ENCODE assay signal across 14 mouse cellular contexts in genomic region chr10:80270099-80270498, GRCm38 (mm10). TPM values are rescaled to one million over a fixed set of nuclear protein-coding genes. Genes with fewer than 3 reads are reported as not detected.
A peak's percentile ranks its signal among the peaks of the same experiment; 100 is the strongest.
DNase-seq lines count a peak whose midpoint lies in the region; ATAC-seq and TF ChIP-seq lines count a peak whose summit lies in the region.
"Had no signal": no experiment of that assay in that cellular context is flagged by ENCODE, and none has a peak within 500 bp of the region (broad histone marks: within the 10 kb centered on the region; RNA-seq: fewer than 3 reads in every experiment).

No protein-coding gene starts in this region.

- H3K27ac ChIP-seq in heart, embryonic 11.5 days (ENCODE audit: low read depth, low read length), result no peak overlapping the region
- H3K27ac ChIP-seq in CH12.LX (ENCODE audit: insufficient read depth, low read depth), result peak overlapping the region; percentile 50
- H3K27ac ChIP-seq in hindbrain, embryonic 13.5 days, result peak overlapping the region; percentile 55; the same call in 1 of the 2 replicates
- H3K27ac ChIP-seq in liver, embryonic 14.5 days, result peak overlapping the region; percentile 87
- H3K27ac ChIP-seq: midbrain, embryonic 12.5 days had no signal

- H3K27me3 ChIP-seq in heart, embryonic 11.5 days (ENCODE audit: control insufficient read depth, insufficient read depth, low read length), result no peaks in the 10 kb centered on the region
- no peaks in the 10 kb centered on the region for H3K27me3 ChIP-seq in CH12.LX (replicated peaks)
- no peaks in the 10 kb centered on the region for H3K27me3 ChIP-seq in hindbrain, embryonic 13.5 days
- no peaks in the 10 kb centered on the region for H3K27me3 ChIP-seq in liver, embryonic 14.5 days (ENCODE audit: control insufficient read depth, insufficient read depth, low read length)
- H3K27me3 ChIP-seq: midbrain, embryonic 12.5 days had no signal

- peaks cover 49% of the 10 kb centered on the region for H3K4me1 ChIP-seq in heart, embryonic 11.5 days (ENCODE audit: control insufficient read depth, insufficient read depth, low read length)
- peaks cover 45 to 76% of the 10 kb centered on the region in 2 experiments for H3K4me1 ChIP-seq in CH12.LX (ENCODE audit: control insufficient read depth in 1 of 2, insufficient read depth in 2 of 2)
- peaks cover 73% of the 10 kb centered on the region for H3K4me1 ChIP-seq in hindbrain, embryonic 13.5 days (replicated peaks)
- peaks cover 57 to 58% of the 10 kb centered on the region in 2 experiments for H3K4me1 ChIP-seq in liver, embryonic 14.5 days (replicated peaks; ENCODE audit: control insufficient read depth in 2 of 2, insufficient read depth in 2 of 2, low read length in 1 of 2)

- TF ChIP-seq RAD21 in CH12.LX (IDR thresholded peaks at IDR 0.05; ENCODE audit: low read depth, low read length), result no peak

- 0 out of 2 replicates have a peak overlapping the region, but pooled peaks have one; percentile 14 for H3K4me2 ChIP-seq in heart, embryonic 11.5 days
- 0 out of 2 replicates have a peak overlapping the region, but pooled peaks have one; percentile 5 for H3K4me2 ChIP-seq in CH12.LX (ENCODE audit: insufficient read depth, low read depth, poor library complexity, severe bottlenecking)
- no peak overlapping the region for H3K4me2 ChIP-seq in hindbrain, embryonic 13.5 days
- H3K4me2 ChIP-seq in liver, embryonic 14.5 days (ENCODE audit: low read depth), result peak overlapping the region; percentile 63
- H3K4me2 ChIP-seq: midbrain, embryonic 12.5 days had no signal

- TF ChIP-seq POLR2A in CH12.LX (IDR thresholded peaks at IDR 0.05; ENCODE audit: low read depth, low read length), result no peak

- ATAC-seq in heart, embryonic 11.5 days (replicated peaks; ENCODE audit: insufficient number of reproducible peaks, low FRiP score, low TSS enrichment), result no peak
- no peak for ATAC-seq in hindbrain, embryonic 13.5 days (ENCODE audit: low FRiP score)
- peak; percentile 49 for ATAC-seq in liver, embryonic 14.5 days (ENCODE audit: insufficient read depth)
- ATAC-seq: activated CD4-positive, CD25-positive, alpha-beta regulatory T cell, adult 4 months; CD4-positive, CD25-positive, alpha-beta regulatory T cell, adult 4 months had no signal

- TF ChIP-seq CTCF in CH12.LX (conservative IDR thresholded peaks at IDR 0.05 in 1 of 2, IDR thresholded peaks at IDR 0.05 in 1 of 2; ENCODE audit: low read depth in 2 of 2, low read length in 2 of 2), result no peak
- TF ChIP-seq CTCF in liver, embryonic 14.5 days (IDR thresholded peaks at IDR 0.05; ENCODE audit: low read depth), result no peak

- dilution Hi-C loops in CH12.LX (cut with MboI; ENCODE audit: extremely low pct_ligation_motif_present, extremely low pct_unique_long_range_greater_than_20kb, low sequenced_read_pairs), result no loop called here

- H3K9me3 ChIP-seq in heart, embryonic 11.5 days (replicated peaks; ENCODE audit: control insufficient read depth, low read length), result no peaks in the 10 kb centered on the region
- H3K9me3 ChIP-seq in CH12.LX (replicated peaks; ENCODE audit: low read length), result no peaks in the 10 kb centered on the region
- no peaks in the 10 kb centered on the region for H3K9me3 ChIP-seq in hindbrain, embryonic 13.5 days
- no peaks in the 10 kb centered on the region for H3K9me3 ChIP-seq in liver, embryonic 14.5 days (ENCODE audit: control insufficient read depth, low read length)
- H3K9me3 ChIP-seq: midbrain, embryonic 12.5 days had no signal

- no peak overlapping the region for H3K4me3 ChIP-seq in heart, embryonic 11.5 days (ENCODE audit: low read depth, low read length)
- H3K4me3 ChIP-seq in CH12.LX (replicated peaks in 1 of 3; ENCODE audit: low read depth in 2 of 3, low read length in 2 of 3, poor library complexity in 1 of 3), result no peak overlapping the region
- no peak overlapping the region for H3K4me3 ChIP-seq in hindbrain, embryonic 13.5 days
- H3K4me3 ChIP-seq in liver, embryonic 14.5 days (ENCODE audit: insufficient read depth in 1 of 2, low read depth in 2 of 2, low read length in 2 of 2), result peak overlapping the region; percentile 34 to 35
- H3K4me3 ChIP-seq: midbrain, embryonic 12.5 days had no signal

- DNase-seq in heart, postnatal 36 days, result no peak
- no peak for DNase-seq in CH12.LX (ENCODE audit: extremely low read depth)
- DNase-seq in liver, embryonic 14.5 days (ENCODE audit: low read depth in 3 of 3, low spot score in 3 of 3), result no peak
- no peak for DNase-seq in retina, embryonic 14.5 days (ENCODE audit: low spot score)
- DNase-seq in lung, postnatal 25 days (ENCODE audit: low spot score), result no peak
- DNase-seq in left cerebral cortex, postnatal 25 days (ENCODE audit: low spot score in 2 of 2), result no peak
- DNase-seq: cerebellum, adult 8-10 months; retina, postnatal 1 day; thymus, postnatal 14 days had no signal

- peak overlapping the region; percentile 23; the same call in 1 of the 2 replicates for H3K9ac ChIP-seq in heart, embryonic 11.5 days (ENCODE audit: low read depth, low read length)
- no peak overlapping the region for H3K9ac ChIP-seq in CH12.LX (ENCODE audit: insufficient read depth, low read depth)
- H3K9ac ChIP-seq in hindbrain, embryonic 13.5 days, result peak overlapping the region; percentile 58; the same call in 1 of the 2 replicates
- H3K9ac ChIP-seq in liver, embryonic 14.5 days (replicated peaks), result peak overlapping the region; percentile 37
- H3K9ac ChIP-seq: midbrain, embryonic 12.5 days had no signal

- peaks cover 97% of the 10 kb centered on the region for H3K79me2 ChIP-seq in CH12.LX (replicated peaks; ENCODE audit: control insufficient read depth, extremely low read depth, insufficient read depth, poor library complexity, severe bottlenecking)

- 73% methylated on average over 2 of the region's 2 CpGs for WGBS in heart, embryonic 11.5 days (ENCODE audit: insufficient replicate concordance)
- 96% methylated on average over 2 of the region's 2 CpGs for WGBS in hindbrain, embryonic 13.5 days
- WGBS in liver, embryonic 14.5 days (ENCODE audit: insufficient replicate concordance), result 26% methylated on average over 2 of the region's 2 CpGs

- intact Hi-C loops in heart, postnatal 36 days (cut with DNase I), result no loop called here
- intact Hi-C loops in left cerebral cortex, postnatal 25 days (cut with DNase I), result loop anchor here (2.0 kb wide), 1 partner anchor 19 kb away; no protein-coding TSS in a partner anchor

- TF ChIP-seq EP300 in CH12.LX (IDR thresholded peaks at IDR 0.05; ENCODE audit: low read length), result no peak
- no peak; the same call in 1 of the 2 replicates for TF ChIP-seq EP300 in liver, embryonic 14.5 days (IDR thresholded peaks at IDR 0.05; ENCODE audit: low read depth)

- in situ Hi-C loops in CH12.LX (cut with MboI; ENCODE audit: low pct_ligation_motif_present, low pct_unique_long_range_greater_than_20kb, low sequenced_read_pairs), result no loop called here

- H3K36me3 ChIP-seq in heart, embryonic 11.5 days (ENCODE audit: control insufficient read depth, insufficient read depth, low read length), result peaks cover 17% of the 10 kb centered on the region
- H3K36me3 ChIP-seq in CH12.LX (replicated peaks in 1 of 2; ENCODE audit: control insufficient read depth in 1 of 2, insufficient read depth in 1 of 2, low read length in 1 of 2), result peaks cover 36 to 69% of the 10 kb centered on the region in 2 experiments
- peaks cover 46% of the 10 kb centered on the region for H3K36me3 ChIP-seq in hindbrain, embryonic 13.5 days
- H3K36me3 ChIP-seq in liver, embryonic 14.5 days (replicated peaks; ENCODE audit: control insufficient read depth, insufficient read depth, low read depth), result peaks cover 37% of the 10 kb centered on the region

RNA-seq across cellular contexts. Expression of gene Dazap1, which starts 8.8 kb away (rescaled TPM):
- 28.4 and 29.9 TPM in 2 replicates for polyA plus RNA-seq in heart, embryonic 11.5 days (2014; fragmentation: Nextera tagmentation; extraction: Ambion mirVana)
- 10 to 100 TPM; 57.7 to 58.5 TPM for total RNA-seq in heart, postnatal 36 days (2021)
- 162 and 172 TPM in 2 replicates for total RNA-seq in CH12.LX (2012; rRNA removed)
- 180 and 187 TPM in 2 replicates for total RNA-seq in CH12.LX (2014; rRNA removed)
- polyA plus RNA-seq in CH12.LX (2012; ENCODE audit: insufficient read length, low read depth), result 236 and 252 TPM in 2 replicates
- 61.6 and 66.2 TPM in 2 replicates for polyA plus RNA-seq in hindbrain, embryonic 13.5 days (2015; fragmentation: Nextera tagmentation; extraction: Ambion mirVana)
- polyA plus RNA-seq in liver, embryonic 14.5 days (2012; rRNA removed), result 54.8 and 75.9 TPM in 2 replicates
- 20.4 and 22.7 TPM in 2 replicates for polyA plus RNA-seq in liver, embryonic 14.5 days (2014; fragmentation: Nextera tagmentation; extraction: Ambion mirVana)
- total RNA-seq in left cerebral cortex, postnatal 25 days (2021), result 10 to 100 TPM; 76.9 to 93.8 TPM

RNA-seq across cellular contexts. Expression of gene Gamt, which starts 9.3 kb away (rescaled TPM):
- polyA plus RNA-seq in heart, embryonic 11.5 days (2014; fragmentation: Nextera tagmentation; extraction: Ambion mirVana), result 57.2 and 59.0 TPM in 2 replicates
- total RNA-seq in heart, postnatal 36 days (2021), result 10 to 100 TPM in 1 of 2 experiments, 1 to 10 TPM in 1; 8.9 to 12.0 TPM
- 0.30 and 0.38 TPM in 2 replicates for total RNA-seq in CH12.LX (2012; rRNA removed)
- total RNA-seq in CH12.LX (2014; rRNA removed), result 0.24 TPM in 1 of 2 replicates, not detected in the other
- polyA plus RNA-seq in CH12.LX (2012; ENCODE audit: insufficient read length, low read depth), result 0.42 TPM in 1 of 2 replicates, not detected in the other
- polyA plus RNA-seq in hindbrain, embryonic 13.5 days (2015; fragmentation: Nextera tagmentation; extraction: Ambion mirVana), result 22.3 and 24.9 TPM in 2 replicates
- polyA plus RNA-seq in liver, embryonic 14.5 days (2012; rRNA removed), result 36.5 and 41.4 TPM in 2 replicates
- 64.9 and 67.9 TPM in 2 replicates for polyA plus RNA-seq in liver, embryonic 14.5 days (2014; fragmentation: Nextera tagmentation; extraction: Ambion mirVana)
- 10 to 100 TPM; 27.6 to 30.7 TPM for total RNA-seq in left cerebral cortex, postnatal 25 days (2021)

RNA-seq across cellular contexts. Expression of gene Ndufs7, which starts 21.2 kb away (rescaled TPM):
- polyA plus RNA-seq in heart, embryonic 11.5 days (2014; fragmentation: Nextera tagmentation; extraction: Ambion mirVana), result 499 and 501 TPM in 2 replicates
- total RNA-seq in heart, postnatal 36 days (2021), result 100 to 1,000 TPM; 962 to 997 TPM
- total RNA-seq in CH12.LX (2012; rRNA removed) (248 and 282 TPM in 2 replicates), CH12.LX (2014; rRNA removed) (124 and 154 TPM in 2 replicates)
- polyA plus RNA-seq in CH12.LX (2012; ENCODE audit: insufficient read length, low read depth), result 222 and 228 TPM in 2 replicates
- 253 and 263 TPM in 2 replicates for polyA plus RNA-seq in hindbrain, embryonic 13.5 days (2015; fragmentation: Nextera tagmentation; extraction: Ambion mirVana)
- 189 and 256 TPM in 2 replicates for polyA plus RNA-seq in liver, embryonic 14.5 days (2012; rRNA removed)
- polyA plus RNA-seq in liver, embryonic 14.5 days (2014; fragmentation: Nextera tagmentation; extraction: Ambion mirVana), result 272 and 285 TPM in 2 replicates
- 100 to 1,000 TPM; 182 to 187 TPM for total RNA-seq in left cerebral cortex, postnatal 25 days (2021)

RNA-seq across cellular contexts. Expression of gene Rps15, which starts 22.2 kb away (rescaled TPM):
- 702 and 828 TPM in 2 replicates for polyA plus RNA-seq in heart, embryonic 11.5 days (2014; fragmentation: Nextera tagmentation; extraction: Ambion mirVana)
- total RNA-seq in heart, postnatal 36 days (2021), result 100 to 1,000 TPM; 748 to 777 TPM
- total RNA-seq in CH12.LX (2012; rRNA removed) (4,610 and 5,342 TPM in 2 replicates), CH12.LX (2014; rRNA removed) (2,343 and 2,739 TPM in 2 replicates)
- 2,279 and 2,754 TPM in 2 replicates for polyA plus RNA-seq in CH12.LX (2012; ENCODE audit: insufficient read length, low read depth)
- polyA plus RNA-seq in hindbrain, embryonic 13.5 days (2015; fragmentation: Nextera tagmentation; extraction: Ambion mirVana), result 583 and 598 TPM in 2 replicates
- polyA plus RNA-seq in liver, embryonic 14.5 days (2012; rRNA removed), result 2,043 and 2,097 TPM in 2 replicates
- 805 and 809 TPM in 2 replicates for polyA plus RNA-seq in liver, embryonic 14.5 days (2014; fragmentation: Nextera tagmentation; extraction: Ambion mirVana)
- total RNA-seq in left cerebral cortex, postnatal 25 days (2021), result 100 to 1,000 TPM; 788 to 790 TPM

RNA-seq across cellular contexts. Expression of gene Apc2, which starts 25.7 kb away (rescaled TPM):
- 0.55 and 0.69 TPM in 2 replicates for polyA plus RNA-seq in heart, embryonic 11.5 days (2014; fragmentation: Nextera tagmentation; extraction: Ambion mirVana)
- total RNA-seq in heart, postnatal 36 days (2021), result 1 to 10 TPM; 2.1 to 3.7 TPM
- total RNA-seq in CH12.LX (2012; rRNA removed), result 0.13 TPM in 2 replicates
- total RNA-seq in CH12.LX (2014; rRNA removed), result not detected in 2 replicates
- 0.04 and 0.07 TPM in 2 replicates for polyA plus RNA-seq in CH12.LX (2012; ENCODE audit: insufficient read length, low read depth)
- 182 and 183 TPM in 2 replicates for polyA plus RNA-seq in hindbrain, embryonic 13.5 days (2015; fragmentation: Nextera tagmentation; extraction: Ambion mirVana)
- 0.04 and 0.16 TPM in 2 replicates for polyA plus RNA-seq in liver, embryonic 14.5 days (2012; rRNA removed)
- 0.04 TPM in 1 of 2 replicates, not detected in the other for polyA plus RNA-seq in liver, embryonic 14.5 days (2014; fragmentation: Nextera tagmentation; extraction: Ambion mirVana)
- total RNA-seq in left cerebral cortex, postnatal 25 days (2021), result 100 to 1,000 TPM in 1 of 2 experiments, 10 to 100 TPM in 1; 93.4 to 103 TPM

Comparison
In these comparisons a context has a peak if more than half of its experiments do, and no peak if none do; other contexts are left out.
1. H3K4me3 ChIP-seq: peak in liver, embryonic 14.5 days (2 of 2); none in heart, embryonic 11.5 days (single experiment), CH12.LX (0 of 3) and hindbrain, embryonic 13.5 days (single experiment).
2. RNA of gene Gamt, which starts 9.3 kb away (polyA plus RNA-seq): 36.5 to 67.9 TPM in liver, embryonic 14.5 days, 57.2 to 59.0 TPM in heart, embryonic 11.5 days and 22.3 to 24.9 TPM in hindbrain, embryonic 13.5 days; 0.42 TPM in CH12.LX; every median in the first group is over 10 times any median in the second.